Comparison of ENCODE assay signal across 10 mouse cellular contexts in the genomic region with DNA sequence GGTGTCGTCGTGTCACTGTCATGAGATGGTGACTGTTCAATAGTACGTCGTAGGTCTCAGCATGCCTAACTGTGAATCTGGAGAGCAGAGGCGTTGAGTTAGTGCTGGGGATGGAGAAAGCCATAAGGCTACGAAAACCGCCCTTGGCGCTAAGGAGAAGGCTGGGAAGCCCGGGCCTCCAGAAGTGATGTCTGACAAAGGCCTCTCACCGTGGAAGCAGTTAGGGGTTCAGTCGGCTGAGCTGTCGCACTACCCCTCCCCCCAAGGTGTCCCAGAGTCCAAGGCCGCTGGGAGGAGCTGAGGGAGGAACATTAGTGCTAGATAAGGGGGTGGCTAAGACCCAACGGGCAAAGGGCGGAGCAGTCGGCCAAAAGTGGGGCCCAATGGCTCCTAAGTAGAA. TPM values are rescaled to one million over a fixed set of nuclear protein-coding genes. Genes with fewer than 3 reads are reported as not detected.
DNase-seq lines count a peak whose midpoint lies in the region; ATAC-seq and TF ChIP-seq lines count a peak whose summit lies in the region.
"Had no signal": no experiment of that assay in that cellular context is flagged by ENCODE, and none has a peak within 500 bp of the region (broad histone marks: within the 10 kb centered on the region; RNA-seq: fewer than 3 reads in every experiment).

No protein-coding gene starts in this region.

- H3K9me3 ChIP-seq in heart, embryonic 13.5 days: no peaks in the 10 kb centered on the region
- no peaks in the 10 kb centered on the region for H3K9me3 ChIP-seq in hindbrain, embryonic 16.5 days (ENCODE audit: control insufficient read depth, low read length)
- no peaks in the 10 kb centered on the region for H3K9me3 ChIP-seq in liver, embryonic 13.5 days (replicated peaks)

- H3K27me3 ChIP-seq in heart, embryonic 13.5 days (replicated peaks): peaks cover 84% of the 10 kb centered on the region
- peaks cover 56% of the 10 kb centered on the region for H3K27me3 ChIP-seq in hindbrain, embryonic 16.5 days (replicated peaks; ENCODE audit: control insufficient read depth, insufficient read depth, low read length)
- peaks cover 69% of the 10 kb centered on the region for H3K27me3 ChIP-seq in liver, embryonic 13.5 days
- H3K27me3 ChIP-seq in cerebellum, adult 2 months (ENCODE audit: control insufficient read depth, insufficient read depth, low read length): peaks cover 3% of the 10 kb centered on the region; the same call in 1 of the 2 replicates

- H3K9ac ChIP-seq in heart, embryonic 13.5 days: peak overlapping the region; percentile 72; the same call in 1 of the 2 replicates
- no peak overlapping the region for H3K9ac ChIP-seq in hindbrain, embryonic 16.5 days (ENCODE audit: low read depth, low read length)
- peak overlapping the region; percentile 71 for H3K9ac ChIP-seq in liver, embryonic 13.5 days

- intact Hi-C loops in heart, postnatal 36 days (cut with DNase I): no loop called here

- no peak for DNase-seq in heart, postnatal 36 days
- peak; percentile 39 for DNase-seq in R1 (ENCODE audit: low read depth, low spot score)
- no peak for DNase-seq in liver, embryonic 13.5 days
- DNase-seq in T-cell, adult 2 months (ENCODE audit: low spot score): no peak
- no peak for DNase-seq in spleen, postnatal 36 days (ENCODE audit: low spot score in 2 of 2)
- no peak for DNase-seq in cerebellum, adult 2 months

- H3K27ac ChIP-seq in heart, embryonic 13.5 days (replicated peaks): no peak overlapping the region
- no peak overlapping the region for H3K27ac ChIP-seq in hindbrain, embryonic 16.5 days (ENCODE audit: low read depth, low read length)
- H3K27ac ChIP-seq in liver, embryonic 13.5 days: peak overlapping the region; percentile 73
- H3K27ac ChIP-seq in cerebellum, adult 2 months (ENCODE audit: insufficient read depth, low read length): no peak overlapping the region

- no peak for TF ChIP-seq CTCF in cerebellum, adult 2 months (IDR thresholded peaks at IDR 0.05; ENCODE audit: borderline replicate concordance, insufficient read depth, low read depth, low read length)

- H3K36me3 ChIP-seq in heart, embryonic 13.5 days: no peaks in the 10 kb centered on the region
- H3K36me3 ChIP-seq in hindbrain, embryonic 16.5 days (ENCODE audit: control insufficient read depth, insufficient read depth, low read length): no peaks in the 10 kb centered on the region
- peaks cover 17% of the 10 kb centered on the region; the same call in 1 of the 2 replicates for H3K36me3 ChIP-seq in liver, embryonic 13.5 days
- H3K36me3 ChIP-seq: G1E had no signal

- 4% methylated on average over 16 of the region's 16 CpGs for WGBS in heart, embryonic 13.5 days
- 7% methylated on average over 16 of the region's 16 CpGs for WGBS in hindbrain, embryonic 16.5 days
- 3% methylated on average over 16 of the region's 16 CpGs for WGBS in liver, embryonic 13.5 days (ENCODE audit: insufficient replicate concordance)
- 11% methylated on average over 16 of the region's 16 CpGs for WGBS in cerebellum, adult 2 months

- ATAC-seq in heart, embryonic 13.5 days (ENCODE audit: extremely low read depth, insufficient number of reproducible peaks, low FRiP score, low TSS enrichment): no peak
- ATAC-seq in hindbrain, embryonic 16.5 days: no peak
- peak; percentile 60 for ATAC-seq in liver, embryonic 13.5 days (ENCODE audit: low read depth)

- peaks cover 33% of the 10 kb centered on the region for H3K4me1 ChIP-seq in heart, embryonic 13.5 days
- H3K4me1 ChIP-seq in hindbrain, embryonic 16.5 days (ENCODE audit: control insufficient read depth, insufficient read depth, low read depth, low read length): peaks cover 8% of the 10 kb centered on the region
- peaks cover 37% of the 10 kb centered on the region for H3K4me1 ChIP-seq in liver, embryonic 13.5 days (replicated peaks)
- H3K4me1 ChIP-seq in cerebellum, adult 2 months (ENCODE audit: control insufficient read depth, insufficient read depth, low read length): no peaks in the 10 kb centered on the region

- H3K4me3 ChIP-seq in heart, embryonic 13.5 days: peak overlapping the region; percentile 50
- H3K4me3 ChIP-seq in hindbrain, embryonic 16.5 days (ENCODE audit: low read length): peak overlapping the region; percentile 15; the same call in 1 of the 2 replicates
- peak overlapping the region; percentile 64 for H3K4me3 ChIP-seq in liver, embryonic 13.5 days (replicated peaks)
- H3K4me3 ChIP-seq in cerebellum, adult 2 months (replicated peaks; ENCODE audit: insufficient read depth, low read depth, low read length): no peak overlapping the region

- TF ChIP-seq POLR2A in cerebellum, adult 2 months (IDR thresholded peaks at IDR 0.05; ENCODE audit: borderline replicate concordance, insufficient read depth, low read length): no peak

- H3K4me2 ChIP-seq in heart, embryonic 13.5 days: peak overlapping the region; percentile 75
- no peak overlapping the region for H3K4me2 ChIP-seq in hindbrain, embryonic 16.5 days (ENCODE audit: low read length)
- H3K4me2 ChIP-seq in liver, embryonic 13.5 days: peak overlapping the region; percentile 81

RNA-seq across cellular contexts. Expression of a gene that starts 0.7 kb away (rescaled TPM):
- 0.33 TPM in 1 of 2 replicates, not detected in the other for polyA plus RNA-seq in heart, embryonic 13.5 days (2015; fragmentation: Nextera tagmentation; extraction: Ambion mirVana)
- total RNA-seq in heart, postnatal 36 days (2021): not detected
- 0.09 TPM in 1 of 2 replicates, not detected in the other for polyA plus RNA-seq in hindbrain, embryonic 16.5 days (2015; fragmentation: Nextera tagmentation; extraction: Ambion mirVana)
- polyA plus RNA-seq in liver, embryonic 13.5 days (2015; fragmentation: Nextera tagmentation; extraction: Ambion mirVana): 8.7 and 11.2 TPM in 2 replicates
- polyA plus RNA-seq in cerebellum, adult 2 months (2012; rRNA removed): not detected in 2 replicates
- total RNA-seq: G1E had no signal
- polyA plus RNA-seq: G1E; neural tube, embryonic 14.5 days had no signal

RNA-seq across cellular contexts. Expression of a gene that starts 10.2 kb away (rescaled TPM):
- polyA plus RNA-seq in heart, embryonic 13.5 days (2015; fragmentation: Nextera tagmentation; extraction: Ambion mirVana): 32.4 and 38.4 TPM in 2 replicates
- total RNA-seq in heart, postnatal 36 days (2021): 10 to 100 TPM; 13.0 to 13.7 TPM
- polyA plus RNA-seq in hindbrain, embryonic 16.5 days (2015; fragmentation: Nextera tagmentation; extraction: Ambion mirVana): 42.2 and 47.7 TPM in 2 replicates
- 12.8 and 14.3 TPM in 2 replicates for polyA plus RNA-seq in liver, embryonic 13.5 days (2015; fragmentation: Nextera tagmentation; extraction: Ambion mirVana)
- polyA plus RNA-seq in cerebellum, adult 2 months (2012; rRNA removed): 33.2 and 34.0 TPM in 2 replicates

RNA-seq across cellular contexts. Expression of a gene that starts 38.4 kb away (rescaled TPM):
- polyA plus RNA-seq in heart, embryonic 13.5 days (2015; fragmentation: Nextera tagmentation; extraction: Ambion mirVana): 1.2 TPM in 1 of 2 replicates, not detected in the other
- not detected for total RNA-seq in heart, postnatal 36 days (2021)
- polyA plus RNA-seq in hindbrain, embryonic 16.5 days (2015; fragmentation: Nextera tagmentation; extraction: Ambion mirVana): 3.4 and 3.7 TPM in 2 replicates
- not detected in 2 replicates for polyA plus RNA-seq in liver, embryonic 13.5 days (2015; fragmentation: Nextera tagmentation; extraction: Ambion mirVana)
- polyA plus RNA-seq in cerebellum, adult 2 months (2012; rRNA removed): 7.1 and 7.4 TPM in 2 replicates
- total RNA-seq: G1E had no signal
- polyA plus RNA-seq: G1E; neural tube, embryonic 14.5 days had no signal

RNA-seq across cellular contexts. Expression of a gene that starts 39.1 kb away (rescaled TPM):
- polyA plus RNA-seq in heart, embryonic 13.5 days (2015; fragmentation: Nextera tagmentation; extraction: Ambion mirVana): 80.7 and 97.0 TPM in 2 replicates
- 10 to 100 TPM; 44.7 to 52.6 TPM for total RNA-seq in heart, postnatal 36 days (2021)
- polyA plus RNA-seq in hindbrain, embryonic 16.5 days (2015; fragmentation: Nextera tagmentation; extraction: Ambion mirVana): 99.0 and 116 TPM in 2 replicates
- 92.6 and 95.3 TPM in 2 replicates for polyA plus RNA-seq in liver, embryonic 13.5 days (2015; fragmentation: Nextera tagmentation; extraction: Ambion mirVana)
- 35.2 and 40.2 TPM in 2 replicates for polyA plus RNA-seq in cerebellum, adult 2 months (2012; rRNA removed)

RNA-seq across cellular contexts. Expression of a gene that starts 43.4 kb away (rescaled TPM):
- 25.6 and 29.3 TPM in 2 replicates for polyA plus RNA-seq in heart, embryonic 13.5 days (2015; fragmentation: Nextera tagmentation; extraction: Ambion mirVana)
- total RNA-seq in heart, postnatal 36 days (2021): 10 to 100 TPM; 45.1 to 47.3 TPM
- 44.3 and 45.9 TPM in 2 replicates for polyA plus RNA-seq in hindbrain, embryonic 16.5 days (2015; fragmentation: Nextera tagmentation; extraction: Ambion mirVana)
- 14.0 and 14.4 TPM in 2 replicates for polyA plus RNA-seq in liver, embryonic 13.5 days (2015; fragmentation: Nextera tagmentation; extraction: Ambion mirVana)
- polyA plus RNA-seq in cerebellum, adult 2 months (2012; rRNA removed): 115 and 120 TPM in 2 replicates
